Mouse (Mus musculus) heart, embryonic 11.5 days (tissue): ENCODE results near the gene Sel1l3. TPM values are rescaled to one million over a fixed set of nuclear protein-coding genes. Genes with fewer than 3 reads are reported as not detected.

Source experiments
- ATAC-seq: fragments of 200-750 bp; cut with Nextera tagmentation; replicated peaks from 2 replicates; pipeline ENCODE4 v1.8.0; 2017; ENCODE audit warnings: moderate library complexity; ENCODE audit not compliant: insufficient number of reproducible peaks, low FRiP score, low TSS enrichment
- H3K27ac ChIP-seq: fragments of 300-500 bp; sonication (generic); 2 replicates; pipeline ENCODE4 v1.5.1; 2014; ENCODE audit warnings: mild to moderate bottlenecking, low read depth, low read length
- H3K27me3 ChIP-seq: fragments of 300-500 bp; sonication (generic); 2 replicates; pipeline ENCODE4 v1.6.1; 2014; ENCODE audit warnings: mild to moderate bottlenecking, low read length, mixed read lengths; ENCODE audit not compliant: control insufficient read depth, insufficient read depth
- H3K36me3 ChIP-seq: fragments of 300-500 bp; sonication (generic); 2 replicates; pipeline ENCODE4 v1.6.1; 2014; ENCODE audit warnings: mild to moderate bottlenecking, low read length, moderate library complexity, mixed read lengths; ENCODE audit not compliant: control insufficient read depth, insufficient read depth
- H3K4me1 ChIP-seq: fragments of 300-500 bp; sonication (generic); 2 replicates; pipeline ENCODE4 v1.6.1; 2014; ENCODE audit warnings: low read length; ENCODE audit not compliant: control insufficient read depth, insufficient read depth
- H3K4me2 ChIP-seq: fragments of 300-500 bp; sonication (generic); 2 replicates; pipeline ENCODE4 v1.6.1; 2014; ENCODE audit warnings: mild to moderate bottlenecking, moderate library complexity
- H3K4me3 ChIP-seq: fragments of 300-500 bp; sonication (generic); 2 replicates; pipeline ENCODE4 v1.5.1; 2014; ENCODE audit warnings: low read depth, low read length
- H3K9ac ChIP-seq: fragments of 300-500 bp; sonication (generic); 2 replicates; pipeline ENCODE4 v1.6.1; 2014; ENCODE audit warnings: mild to moderate bottlenecking, low read depth, low read length, moderate library complexity
- H3K9me3 ChIP-seq: fragments of 300-500 bp; sonication (generic); replicated peaks from 2 replicates; pipeline ENCODE4 v1.6.1; 2016; ENCODE audit warnings: low read length; ENCODE audit not compliant: control insufficient read depth
- WGBS: fragments of 180-500 bp; shearing (Covaris S2); extraction: QIAGEN DNeasy Blood & Tissue Kit; methylation state at CpG from one replicate; pipeline ENCODE4 v1.1.7; 2014; ENCODE audit not compliant: insufficient replicate concordance; 5-methylcytosine and 5-hydroxymethylcytosine counted together
- polyA plus RNA-seq: library from polyadenylated mRNA; unstranded; fragments of >200 nt; fragmentation: Nextera tagmentation; extraction: Ambion mirVana; gene quantifications from 2 replicates; pipeline ENCODE4 v1.2.1, GENCODE M21; 2014

Sel1l3 gene
- polyA plus RNA-seq, 1 experiment from 2014 or later, result 1.5 TPM

GRCm38 (mm10) chr5:53138025-53138424 is 75.7 kb downstream of the Sel1l3 start:
- WGBS, result 77% methylated on average over 8 of the region's 8 CpGs
- H3K9me3 ChIP-seq, result no peaks in the 10 kb centered on the region
- no peak overlapping the region for H3K4me2 ChIP-seq
- H3K4me1 ChIP-seq, result peaks cover 14% of the 10 kb centered on the region; the same call in 1 of the 2 replicates
- H3K4me3 ChIP-seq, result no peak overlapping the region
- no peak for ATAC-seq
- H3K36me3 ChIP-seq, result no peaks in the 10 kb centered on the region
- H3K27ac ChIP-seq, result no peak overlapping the region
- H3K27me3 ChIP-seq, result no peaks in the 10 kb centered on the region
- no peak overlapping the region for H3K9ac ChIP-seq

- Histone ChIP-seq H3K9ac (no peak overlapping the region), H3K36me3 (no peaks in the 10 kb centered on the region), H3K4me1 (peaks cover 14% of the 10 kb centered on the region; the same call in 1 of the 2 replicates), H3K4me2 (no peak overlapping the region), H3K4me3 (no peak overlapping the region), H3K27me3 (no peaks in the 10 kb centered on the region), H3K27ac (no peak overlapping the region), H3K9me3 (no peaks in the 10 kb centered on the region)
- ATAC-seq, result no peak
- 75% methylated on average over 8 of the region's 8 CpGs for WGBS
Measured at GRCm38 (mm10) chr5:53135984-53136383, 77.7 kb downstream of the Sel1l3 start.

GRCm38 (mm10) chr5:53134003-53134402 is 79.7 kb downstream of the Sel1l3 start:
- H3K4me3 ChIP-seq, result no peak overlapping the region
- no peaks in the 10 kb centered on the region for H3K36me3 ChIP-seq
- peaks cover 4% of the 10 kb centered on the region; the same call in 1 of the 2 replicates for H3K4me1 ChIP-seq
- no peak overlapping the region for H3K4me2 ChIP-seq
- 85% methylated on average over 2 of the region's 2 CpGs for WGBS
- H3K9me3 ChIP-seq, result no peaks in the 10 kb centered on the region
- H3K27ac ChIP-seq, result no peak overlapping the region
- no peak for ATAC-seq
- no peak overlapping the region for H3K9ac ChIP-seq
- no peaks in the 10 kb centered on the region for H3K27me3 ChIP-seq

- H3K36me3 ChIP-seq, result no peaks in the 10 kb centered on the region
- ATAC-seq, result no peak
- no peaks in the 10 kb centered on the region for H3K4me1 ChIP-seq
- H3K27me3 ChIP-seq, result no peaks in the 10 kb centered on the region
- 64% methylated on average over 4 of the region's 4 CpGs for WGBS
- no peaks in the 10 kb centered on the region for H3K9me3 ChIP-seq
- H3K4me2 ChIP-seq, result no peak overlapping the region
- no peak overlapping the region for H3K9ac ChIP-seq
- no peak overlapping the region for H3K27ac ChIP-seq
- H3K4me3 ChIP-seq, result no peak overlapping the region
Measured at GRCm38 (mm10) chr5:53124701-53125100, 89.0 kb downstream of the Sel1l3 start.

- Histone ChIP-seq H3K36me3 (no peaks in the 10 kb centered on the region), H3K4me2 (no peak overlapping the region), H3K4me3 (no peak overlapping the region), H3K9ac (no peak overlapping the region), H3K27me3 (no peaks in the 10 kb centered on the region), H3K9me3 (no peaks in the 10 kb centered on the region), H3K27ac (no peak overlapping the region), H3K4me1 (no peaks in the 10 kb centered on the region)
- no peak for ATAC-seq
- WGBS, result 40% methylated on average over 10 of the region's 10 CpGs
Measured at GRCm38 (mm10) chr5:53123525-53124286, 90.0 kb downstream of the Sel1l3 start.

- H3K27ac ChIP-seq, result no peak overlapping the region
- H3K27me3 ChIP-seq, result no peaks in the 10 kb centered on the region
- WGBS, result 53% methylated on average over 3 of the region's 3 CpGs
- no peak overlapping the region for H3K4me2 ChIP-seq
- H3K36me3 ChIP-seq, result no peaks in the 10 kb centered on the region
- no peak for ATAC-seq
- no peaks in the 10 kb centered on the region for H3K4me1 ChIP-seq
- no peak overlapping the region for H3K4me3 ChIP-seq
- H3K9ac ChIP-seq, result no peak overlapping the region
- no peaks in the 10 kb centered on the region for H3K9me3 ChIP-seq
Measured at GRCm38 (mm10) chr5:53119689-53120088, 94.0 kb downstream of the Sel1l3 start.

GRCm38 (mm10) chr5:53118212-53118611 is 95.5 kb downstream of the Sel1l3 start:
- Histone ChIP-seq H3K4me2 (no peak overlapping the region), H3K4me1 (no peaks in the 10 kb centered on the region), H3K9ac (no peak overlapping the region), H3K27ac (no peak overlapping the region), H3K27me3 (no peaks in the 10 kb centered on the region), H3K36me3 (no peaks in the 10 kb centered on the region), H3K4me3 (no peak overlapping the region), H3K9me3 (no peaks in the 10 kb centered on the region)
- WGBS, result 88% methylated on average over 8 of the region's 8 CpGs
- no peak for ATAC-seq

- WGBS, result 69% methylated on average over 12 of the region's 12 CpGs
- Histone ChIP-seq H3K4me2 (no peak overlapping the region), H3K27ac (no peak overlapping the region), H3K9me3 (no peaks in the 10 kb centered on the region), H3K36me3 (no peaks in the 10 kb centered on the region), H3K27me3 (no peaks in the 10 kb centered on the region), H3K4me3 (no peak overlapping the region), H3K4me1 (no peaks in the 10 kb centered on the region), H3K9ac (no peak overlapping the region)
- no peak for ATAC-seq
Measured at GRCm38 (mm10) chr5:53114616-53115267, 99.0 kb downstream of the Sel1l3 start.
